Mouse (Mus musculus): Measurements from ENCODE around the gene Tma7.

DNA sequence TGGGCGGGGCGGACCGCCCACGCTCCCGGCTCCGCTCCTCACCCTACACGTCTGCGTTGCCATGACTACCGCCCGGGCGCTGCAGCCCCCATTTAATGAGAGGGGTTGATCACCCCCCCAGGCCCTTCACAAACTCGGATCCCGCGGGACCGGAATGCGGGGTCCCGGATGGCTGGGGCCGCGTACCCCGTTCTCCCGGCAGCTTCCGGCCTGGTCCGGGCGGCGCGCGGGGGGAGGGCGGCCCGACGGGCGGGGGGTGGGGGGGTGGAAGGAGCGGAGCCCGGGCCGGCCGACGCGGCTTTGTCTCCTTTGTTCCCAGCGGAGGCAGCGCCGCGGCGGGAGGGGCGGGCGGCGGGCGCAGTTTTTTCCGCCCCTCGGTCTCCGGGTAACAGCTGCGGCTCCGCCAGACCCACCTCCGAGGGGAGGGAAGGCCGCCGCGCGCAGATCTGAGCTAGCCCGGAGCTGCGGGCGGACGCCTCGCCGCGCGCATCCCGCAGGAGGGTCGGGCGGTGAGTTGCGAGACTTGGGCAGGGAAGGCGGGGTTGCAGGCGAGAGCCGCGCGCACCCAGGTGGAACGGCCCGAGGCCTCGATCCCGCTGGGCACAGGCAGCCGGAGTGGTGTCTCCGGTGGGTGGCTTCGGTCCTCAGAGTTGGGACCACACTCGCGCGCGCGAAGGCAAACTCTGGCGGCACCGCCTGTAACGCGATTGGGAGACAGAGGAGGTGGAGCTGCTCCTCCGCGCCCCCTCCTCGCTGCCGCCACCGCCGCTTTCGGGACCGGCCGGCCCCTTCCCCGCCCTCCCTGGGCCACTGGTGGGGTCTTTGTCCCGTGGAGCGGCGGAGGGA, 13.0 kb upstream of the Tma7 start, which contains the start of gene Plxnb1:
- TF ChIP-seq UBTF (IDR thresholded peaks at IDR 0.05; ENCODE audit: low read depth, low read length) (peak; percentile 56; the same call in 1 of the 2 replicates), CTCF (conservative IDR thresholded peaks at IDR 0.05 in 1 of 2, IDR thresholded peaks at IDR 0.05 in 1 of 2; ENCODE audit: low read depth in 2 of 2, low read length in 2 of 2) (no peak), CHD2 (IDR thresholded peaks at IDR 0.05; ENCODE audit: low read length) (no peak), PAX5 (IDR thresholded peaks at IDR 0.05; ENCODE audit: low read length) (no peak), EP300 (IDR thresholded peaks at IDR 0.05; ENCODE audit: low read length) (no peak), POLR2A (IDR thresholded peaks at IDR 0.05; ENCODE audit: low read depth, low read length) (no peak), ELF1 (IDR thresholded peaks at IDR 0.05; ENCODE audit: low read depth, low read length) (no peak), TCF12 (IDR thresholded peaks at IDR 0.05; ENCODE audit: low read depth, low read length) (no peak), ZMIZ1 (IDR thresholded peaks at IDR 0.05; ENCODE audit: low read depth, low read length) (no peak), SMC3 (IDR thresholded peaks at IDR 0.05; ENCODE audit: low read depth, low read length) (no peak), CHD1 (IDR thresholded peaks at IDR 0.05; ENCODE audit: low read depth, low read length) (no peak), HCFC1 (IDR thresholded peaks at IDR 0.05; ENCODE audit: low read depth, low read length) (no peak), MEF2A (IDR thresholded peaks at IDR 0.05; ENCODE audit: borderline replicate concordance, low read depth, low read length) (no peak)

Data from CH12.LX (cell line).